Mouse (Mus musculus): ENCODE results near the gene Otulin.

Otulin gene

DNA sequence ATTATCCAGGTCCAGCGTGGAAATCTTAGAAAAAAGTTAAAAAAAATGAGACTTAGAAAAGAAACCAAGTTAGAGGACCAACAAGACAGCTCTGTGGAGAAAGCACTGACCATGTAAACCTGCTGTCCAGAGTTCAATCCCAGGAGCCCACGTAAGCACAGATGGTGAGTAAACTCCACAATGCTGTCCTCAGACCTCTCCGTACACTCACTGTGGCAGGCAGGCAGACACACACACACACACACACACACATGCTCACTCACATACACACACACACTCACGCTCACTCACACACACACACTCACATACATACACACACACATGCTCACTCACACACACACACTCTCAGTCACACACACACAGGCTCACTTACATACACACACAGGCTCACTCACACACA is 17.2 kb downstream of the Otulin start:
- no peak for DNase-seq (ENCODE audit: low spot score)

- peak; percentile 65 for DNase-seq (ENCODE audit: low spot score)
These were observed 17.8 kb downstream of the Otulin start for GRCm38 (mm10) chr15:27612533-27613221.

- DNase-seq (ENCODE audit: low spot score): no peak
These were observed 20.9 kb downstream of the Otulin start for GRCm38 (mm10) chr15:27609554-27609953.

GRCm38 (mm10) chr15:27605252-27605651 is 25.2 kb downstream of the Otulin start:
- no peak for DNase-seq (ENCODE audit: low spot score)

- no peak for DNase-seq (ENCODE audit: low spot score)
These were observed 25.9 kb downstream of the Otulin start for GRCm38 (mm10) chr15:27604558-27604957.

DNA sequence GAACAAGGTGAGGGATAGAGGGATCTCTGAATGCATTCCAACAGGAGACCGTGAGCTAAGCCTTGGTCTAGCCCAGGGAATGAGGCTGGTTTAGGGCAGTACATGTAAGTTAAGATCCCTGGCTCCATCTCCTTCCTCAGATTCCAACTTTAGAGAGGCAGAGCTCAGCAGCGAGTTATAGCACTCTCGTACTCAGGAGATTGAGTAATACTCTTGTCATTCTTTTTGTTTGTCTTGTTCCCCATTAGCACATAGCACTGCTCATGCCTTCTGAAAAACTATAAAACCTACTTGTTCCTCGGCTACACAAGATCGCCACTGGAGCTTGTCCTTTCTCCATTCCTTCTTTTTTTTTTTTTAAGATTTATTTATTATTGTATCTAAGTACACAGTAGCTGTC is 30.0 kb downstream of the Otulin start:
- no peak for DNase-seq (ENCODE audit: low spot score)

DNA sequence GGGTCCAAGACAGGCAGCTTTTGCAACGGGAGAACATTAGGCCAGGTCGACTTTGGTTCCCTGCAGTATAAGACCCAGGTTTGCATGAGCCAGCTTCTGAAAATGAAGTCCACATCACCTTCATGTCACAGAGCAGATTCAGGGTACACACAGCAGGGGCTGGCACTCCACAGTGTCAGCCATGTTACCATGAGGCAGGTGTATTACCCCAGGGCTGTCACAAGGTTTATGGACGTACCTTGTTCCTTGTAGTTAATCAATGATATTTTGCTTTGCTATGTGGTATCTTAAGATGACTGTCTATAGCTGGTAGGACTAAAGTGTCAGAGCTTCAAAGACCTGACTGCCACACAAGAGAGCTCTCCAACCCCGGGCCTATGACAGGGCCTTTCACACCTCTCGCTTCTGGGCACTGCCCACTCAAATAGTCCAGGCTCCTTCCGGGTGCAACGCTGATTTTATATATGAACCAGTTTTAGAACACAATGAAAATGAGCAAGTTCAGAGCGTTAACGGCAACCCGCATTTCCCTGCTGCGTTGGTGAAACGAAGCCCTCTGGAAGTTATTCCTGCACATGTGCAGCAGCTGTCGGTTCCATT is 31.6 kb downstream of the Otulin start:
- DNase-seq (ENCODE audit: low spot score): no peak

GRCm38 (mm10) chr15:27597516-27597915 is 33.0 kb downstream of the Otulin start:
- DNase-seq (ENCODE audit: low spot score): no peak

DNA sequence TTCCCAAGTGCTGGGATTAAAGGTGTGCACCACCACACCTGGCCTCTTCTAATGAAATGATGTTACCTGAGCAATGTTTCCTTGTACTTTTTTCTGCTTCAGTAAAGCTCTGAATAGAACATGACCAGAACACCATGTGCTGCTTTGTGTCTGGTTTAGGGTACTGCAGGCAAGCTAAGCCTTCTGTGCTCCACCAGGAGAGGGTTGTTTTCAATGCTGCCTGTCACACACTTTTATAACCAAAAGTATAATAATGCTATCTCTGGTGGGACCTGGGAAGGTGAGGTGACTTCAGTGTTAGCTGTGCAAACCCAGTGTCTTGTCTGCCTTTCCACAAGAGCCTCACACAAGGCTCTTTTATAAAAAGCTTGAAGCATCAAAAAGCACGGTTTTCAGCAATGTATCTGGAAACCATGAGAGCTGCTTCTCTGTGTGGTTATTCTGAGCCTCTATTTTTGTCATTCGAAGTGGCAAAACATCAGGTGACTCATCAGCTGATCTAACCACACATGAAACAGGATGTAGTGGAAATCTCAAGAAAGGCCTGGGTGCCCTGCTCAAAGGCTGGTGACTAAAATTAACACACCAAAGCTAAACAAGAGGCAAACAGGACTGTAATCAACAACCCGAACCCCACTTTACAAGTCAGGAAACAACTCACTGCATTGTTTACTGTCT is 33.9 kb downstream of the Otulin start:
- no peak for DNase-seq (ENCODE audit: low spot score)

GRCm38 (mm10) chr15:27595560-27595959 is 34.9 kb downstream of the Otulin start:
- no peak for DNase-seq (ENCODE audit: low spot score)

GRCm38 (mm10) chr15:27594973-27595372 is 35.5 kb downstream of the Otulin start:
- DNase-seq (ENCODE audit: low spot score): no peak

GRCm38 (mm10) chr15:27593717-27594116 is 36.8 kb downstream of the Otulin start:
- peak; percentile 22 for DNase-seq (ENCODE audit: low spot score)

GRCm38 (mm10) chr15:27592620-27593320 is 37.7 kb downstream of the Otulin start:
- DNase-seq (ENCODE audit: low spot score): no peak

DNA sequence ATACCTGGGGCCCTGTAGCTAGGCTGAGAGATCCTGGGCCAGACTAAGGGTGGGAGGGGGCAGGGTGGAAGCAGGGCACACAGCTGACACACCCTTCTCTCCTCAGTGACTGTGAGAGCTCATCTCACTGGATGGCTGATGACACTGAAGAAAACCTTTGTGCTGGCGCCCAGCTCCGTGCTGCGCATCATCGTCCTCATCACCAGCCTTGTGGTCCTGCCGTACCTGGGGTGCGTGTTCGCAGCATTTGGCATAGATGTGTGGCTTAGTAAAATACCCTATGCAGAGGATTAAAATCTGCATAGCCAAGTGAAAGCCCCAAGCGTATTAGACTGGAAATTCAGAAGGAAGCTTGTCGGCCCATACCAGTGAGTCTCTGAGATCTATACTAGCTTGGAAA is 39.7 kb downstream of the Otulin start:
- DNase-seq (ENCODE audit: low spot score): no peak

DNA sequence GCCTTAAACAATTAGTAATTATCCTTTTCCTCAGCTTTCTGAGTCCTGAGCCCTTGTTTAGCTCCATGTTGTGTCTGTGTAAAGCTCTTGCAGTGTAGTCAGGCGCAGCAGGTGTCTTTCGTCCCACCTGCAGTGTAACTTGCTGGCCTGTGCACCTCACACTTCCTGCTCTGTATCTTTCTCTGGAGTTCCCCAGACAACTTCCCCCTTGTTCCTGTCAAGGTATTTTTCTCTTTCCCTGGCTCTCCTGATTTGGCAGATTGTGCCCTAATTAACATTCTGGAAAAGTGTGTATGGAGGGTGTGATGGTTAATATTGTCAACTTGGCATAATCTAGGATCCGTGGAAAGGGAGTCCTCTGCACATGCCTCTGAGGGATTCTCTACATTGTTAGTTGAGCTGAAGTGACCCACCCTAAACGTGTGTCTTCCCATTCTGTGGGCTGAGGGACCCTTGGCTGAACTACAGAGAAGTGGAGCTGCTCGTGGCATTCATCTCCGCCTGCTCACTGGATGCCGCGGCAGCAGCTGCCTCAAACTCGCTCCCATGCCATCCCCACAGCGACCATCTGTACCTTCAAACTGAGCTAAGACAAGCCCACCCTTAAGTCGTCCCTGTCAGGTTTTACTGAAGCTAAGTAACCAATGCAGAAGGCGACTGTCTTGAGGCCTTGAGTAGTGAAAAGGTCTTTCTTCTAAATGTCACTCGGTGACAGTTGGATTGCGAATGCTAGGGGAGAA is 42.2 kb downstream of the Otulin start:
- DNase-seq (ENCODE audit: low spot score): no peak

DNA sequence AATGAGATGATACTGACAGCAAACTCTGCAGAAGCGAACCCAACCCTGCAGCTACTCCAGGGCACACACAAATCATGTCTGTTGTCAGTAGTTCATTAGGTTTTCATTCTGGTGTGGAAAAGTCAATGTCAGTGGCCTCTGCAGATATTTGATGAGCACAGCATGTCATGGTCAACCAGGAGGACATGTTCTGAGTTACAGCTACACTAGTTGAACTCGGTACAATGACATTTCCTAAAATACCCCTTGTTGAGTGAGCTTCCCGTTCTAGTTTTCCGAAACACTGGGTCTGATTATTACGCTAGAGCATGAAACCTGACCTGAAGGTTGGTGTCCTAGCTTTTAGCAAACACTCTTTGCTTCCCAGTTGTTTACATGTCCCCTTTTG is 44.4 kb downstream of the Otulin start:
- DNase-seq (ENCODE audit: low spot score): no peak

DNA sequence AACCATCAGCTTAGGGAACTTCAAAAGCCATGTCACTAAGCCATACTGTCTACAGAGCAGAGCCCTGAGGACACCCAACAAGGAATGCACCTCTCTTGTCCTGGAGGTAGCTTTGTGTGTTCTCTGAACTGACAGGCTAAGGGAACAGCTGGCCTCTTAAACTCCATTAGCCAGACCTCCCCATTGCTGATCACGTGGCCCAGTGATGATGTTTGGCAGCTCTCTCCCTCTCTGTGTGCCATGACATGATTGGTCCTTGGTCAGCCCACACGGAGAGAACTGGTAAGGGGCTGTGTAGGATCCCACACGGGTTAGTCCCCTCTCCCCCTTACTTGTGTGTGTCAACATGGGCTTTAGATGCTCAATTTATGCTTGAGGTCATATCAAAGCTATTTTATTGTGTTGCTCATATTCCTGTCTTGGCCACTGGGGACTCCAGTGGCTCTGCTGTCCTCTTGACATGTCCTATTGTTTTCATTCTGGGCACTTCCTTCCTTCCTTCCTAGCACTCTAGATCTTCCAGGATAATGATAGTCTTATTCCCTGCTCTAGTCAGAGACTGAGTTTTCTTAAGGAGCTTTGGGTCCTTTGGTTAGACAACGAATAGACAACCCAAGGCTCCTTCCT is 44.9 kb downstream of the Otulin start:
- DNase-seq (ENCODE audit: low spot score): no peak

DNA sequence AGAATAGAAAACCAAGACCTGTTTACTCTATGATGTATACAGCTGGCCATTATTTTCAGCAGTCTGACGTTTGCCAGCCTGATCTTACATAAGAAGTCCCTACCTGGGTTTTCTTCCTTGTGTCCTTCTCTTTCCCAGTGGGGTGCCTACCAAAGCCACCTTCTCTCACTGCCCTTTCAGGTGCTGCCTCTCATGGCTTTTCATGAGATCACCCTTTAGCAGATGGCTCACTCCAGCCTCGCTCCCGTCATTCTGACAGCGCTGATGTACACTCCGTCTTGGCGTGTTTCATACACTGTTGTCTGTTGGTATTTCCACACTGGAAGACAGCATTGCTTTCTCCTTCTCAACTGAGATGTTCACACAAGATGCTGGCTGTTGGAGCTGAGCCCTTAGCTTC is 46.9 kb downstream of the Otulin start:
- no peak for DNase-seq (ENCODE audit: low spot score)

GRCm38 (mm10) chr15:27583042-27583441 is 47.5 kb downstream of the Otulin start:
- peak; percentile 58 for DNase-seq (ENCODE audit: low spot score)

DNA sequence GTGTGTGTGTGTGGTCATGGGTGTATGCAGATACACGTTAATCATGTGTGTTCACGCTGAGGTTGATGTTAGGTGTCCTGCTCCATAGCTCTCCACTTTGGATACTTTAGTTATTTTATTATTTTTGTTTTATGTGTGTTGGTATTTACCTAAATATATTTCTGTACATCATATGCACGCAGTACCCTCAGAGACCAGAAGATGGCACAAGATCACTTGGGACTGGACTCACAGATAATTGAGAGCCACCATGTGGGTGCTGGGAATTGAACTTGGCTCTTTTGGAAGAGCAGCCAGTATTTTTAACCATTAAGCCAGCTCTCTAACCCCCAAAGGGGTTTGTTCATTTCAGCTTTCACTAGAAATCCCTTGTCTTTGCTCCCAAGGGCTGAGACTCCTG is 48.1 kb downstream of the Otulin start:
- DNase-seq (ENCODE audit: low spot score): no peak

GRCm38 (mm10) chr15:27581640-27582039 is 48.9 kb downstream of the Otulin start:
- DNase-seq (ENCODE audit: low spot score): no peak

DNA sequence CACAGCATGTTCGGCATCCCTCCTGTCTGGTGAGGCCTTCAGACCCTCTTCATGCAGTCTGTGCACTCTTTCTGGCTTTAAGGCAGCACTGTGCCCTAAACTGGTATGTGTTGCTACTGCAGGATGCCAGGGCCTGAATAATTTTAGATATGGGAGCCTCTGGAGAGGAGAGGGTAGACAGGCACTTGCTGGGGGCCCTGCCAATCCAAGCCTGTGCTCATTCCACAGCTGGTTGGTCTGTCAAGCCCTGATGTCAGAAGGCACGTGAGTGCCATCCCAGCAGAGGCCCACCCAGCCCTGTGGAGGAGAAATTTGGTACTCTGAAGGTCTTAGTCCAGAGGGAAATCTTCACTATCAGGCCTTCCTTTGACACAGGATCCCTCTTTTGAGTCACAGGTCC is 49.7 kb downstream of the Otulin start:
- no peak for DNase-seq (ENCODE audit: low spot score)
